Mouse (Mus musculus) midbrain, embryonic 12.5 days (tissue): ENCODE measurements around the gene Tsc22d1. TPM values are rescaled to one million over a fixed set of nuclear protein-coding genes. Genes with fewer than 3 reads are reported as not detected.

Experiments used
- ATAC-seq: fragments of 200-750 bp; cut with Nextera tagmentation; 2 replicates; pipeline ENCODE4 v1.8.0; 2017; ENCODE audit warnings: low read depth, moderate TSS enrichment, moderate library complexity; ENCODE audit not compliant: low FRiP score
- H3K27ac ChIP-seq: fragments of 300-500 bp; sonication (generic); replicated peaks from 2 replicates; pipeline ENCODE4 v1.5.1; 2016; ENCODE audit warnings: mild to moderate bottlenecking
- H3K27me3 ChIP-seq: fragments of 300-500 bp; sonication (generic); 2 replicates; pipeline ENCODE4 v1.6.1; 2016; ENCODE audit warnings: mild to moderate bottlenecking
- H3K36me3 ChIP-seq: fragments of 300-500 bp; sonication (generic); 2 replicates; pipeline ENCODE4 v1.6.1; 2016
- H3K4me1 ChIP-seq: fragments of 300-500 bp; sonication (generic); 2 replicates; pipeline ENCODE4 v1.6.1; 2016
- H3K4me2 ChIP-seq: fragments of 300-500 bp; sonication (generic); replicated peaks from 2 replicates; pipeline ENCODE4 v1.6.1; 2016; ENCODE audit warnings: mild to moderate bottlenecking, moderate library complexity
- H3K4me3 ChIP-seq: fragments of 300-500 bp; sonication (generic); 2 replicates; pipeline ENCODE4 v1.5.1; 2016; ENCODE audit warnings: mild to moderate bottlenecking
- H3K9ac ChIP-seq: fragments of 300-500 bp; sonication (generic); replicated peaks from 2 replicates; pipeline ENCODE4 v1.6.1; 2016; ENCODE audit warnings: mild to moderate bottlenecking, moderate library complexity
- H3K9me3 ChIP-seq: fragments of 300-500 bp; sonication (generic); 2 replicates; pipeline ENCODE4 v1.6.1; 2016; ENCODE audit warnings: mild to moderate bottlenecking
- WGBS: fragments of 180-500 bp; shearing (Covaris S2); methylation state at CpG from one replicate; pipeline ENCODE4 v1.1.7; 2016; 5-methylcytosine and 5-hydroxymethylcytosine counted together
- polyA plus RNA-seq: library from polyadenylated mRNA; unstranded; fragments of >200 nt; fragmentation: Nextera tagmentation; extraction: Ambion mirVana; gene quantifications from 2 replicates; pipeline ENCODE4 v1.2.1, GENCODE M21; 2016

Gene Tsc22d1
- polyA plus RNA-seq, result 436 and 539 TPM in 2 replicates

DNA sequence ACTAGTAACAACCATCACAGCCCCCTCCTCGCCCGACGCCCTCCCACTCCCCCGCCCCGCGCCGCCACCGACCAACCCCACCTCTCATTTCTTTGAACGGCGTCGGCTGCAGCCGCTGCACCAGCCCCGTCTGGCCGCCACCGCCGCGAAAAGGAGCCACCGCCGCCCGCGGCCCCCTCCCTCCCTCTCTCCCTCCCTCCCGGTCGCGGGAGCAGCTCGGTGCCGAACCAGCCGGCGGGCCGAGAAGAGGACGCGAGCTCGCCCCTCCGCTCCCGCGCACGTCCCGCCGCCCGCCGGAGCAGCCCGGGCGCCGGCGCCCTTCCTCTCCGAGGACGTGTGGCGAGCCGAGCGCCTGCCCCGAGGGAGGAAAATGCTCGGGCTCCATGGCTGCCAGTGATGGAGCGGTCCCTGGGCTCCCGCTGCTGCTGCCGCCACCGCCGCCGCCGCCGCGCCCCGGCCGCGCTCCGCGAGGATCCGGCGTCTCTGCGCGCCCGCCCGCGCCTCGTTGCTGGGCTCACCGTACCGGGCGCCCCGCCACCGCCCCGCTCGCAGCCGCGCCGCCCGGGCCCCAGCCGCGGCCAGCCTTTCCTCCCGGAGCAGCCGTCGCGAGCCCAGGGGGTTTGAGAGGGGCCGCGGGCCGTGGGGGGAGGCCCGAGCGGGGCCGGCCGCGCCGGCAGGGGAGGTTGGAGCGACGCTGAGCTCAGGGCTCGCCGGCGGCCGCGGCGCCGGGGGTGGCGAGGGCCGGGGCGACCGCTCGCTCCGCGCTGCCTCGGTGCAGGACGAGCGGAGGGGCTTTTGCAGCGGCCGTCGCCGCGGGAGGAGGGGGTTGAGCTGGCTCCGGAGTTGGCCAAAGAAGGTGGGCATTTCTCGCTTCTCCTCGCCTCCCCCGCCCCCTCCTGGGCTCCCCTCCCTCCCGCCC lies at the start of gene Tsc22d1:
Gene Tsc22d1, plus strand, starts transcription at position 100 of the 919 bp plus-strand sequence.
- Histone ChIP-seq H3K4me3 (peak within 1 kb of the TSS; percentile 100), H3K4me1 (peaks cover 47% of the 10 kb centered on the region), H3K27me3 (no peaks in the 10 kb centered on the region), H3K27ac (peak within 1 kb of the TSS; percentile 100), H3K36me3 (peaks cover 26% of the 10 kb centered on the region), H3K4me2 (peak within 1 kb of the TSS; percentile 90), H3K9ac (peak within 1 kb of the TSS; percentile 100), H3K9me3 (no peaks in the 10 kb centered on the region)
- under 1% methylated on average over 68 of the region's 128 CpGs for WGBS
- peak; percentile 1 for ATAC-seq

DNA sequence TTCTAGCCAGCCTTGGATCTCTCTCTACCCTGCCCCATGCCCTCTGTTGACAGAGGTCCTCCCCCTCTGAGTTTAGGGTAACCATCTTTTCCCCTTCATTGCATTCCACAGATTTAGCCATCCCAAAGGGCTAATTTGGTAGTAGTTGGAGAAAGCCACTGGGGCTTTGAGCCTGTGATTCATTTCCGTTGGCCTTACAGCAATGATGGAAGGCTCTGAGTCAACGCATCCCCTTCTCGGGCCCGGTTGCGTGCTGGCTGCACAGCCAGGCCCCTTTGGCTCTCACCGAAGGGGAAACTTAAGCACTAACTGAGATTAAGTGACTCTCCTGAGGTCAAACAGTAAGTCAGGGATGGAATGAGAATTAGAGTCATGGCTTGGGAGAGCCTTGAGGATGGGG lies 41.1 kb upstream of the Tsc22d1 start:
- Histone ChIP-seq H3K36me3 (no peaks in the 10 kb centered on the region), H3K4me2 (no peak overlapping the region), H3K9ac (no peak overlapping the region), H3K4me3 (no peak overlapping the region), H3K9me3 (no peaks in the 10 kb centered on the region), H3K27ac (no peak overlapping the region), H3K27me3 (0 out of 2 replicates have a peak, but pooled peaks cover 5% of the 10 kb centered on the region), H3K4me1 (no peaks in the 10 kb centered on the region)
- 92% methylated on average over 6 of the region's 6 CpGs for WGBS
- ATAC-seq, result no peak

DNA sequence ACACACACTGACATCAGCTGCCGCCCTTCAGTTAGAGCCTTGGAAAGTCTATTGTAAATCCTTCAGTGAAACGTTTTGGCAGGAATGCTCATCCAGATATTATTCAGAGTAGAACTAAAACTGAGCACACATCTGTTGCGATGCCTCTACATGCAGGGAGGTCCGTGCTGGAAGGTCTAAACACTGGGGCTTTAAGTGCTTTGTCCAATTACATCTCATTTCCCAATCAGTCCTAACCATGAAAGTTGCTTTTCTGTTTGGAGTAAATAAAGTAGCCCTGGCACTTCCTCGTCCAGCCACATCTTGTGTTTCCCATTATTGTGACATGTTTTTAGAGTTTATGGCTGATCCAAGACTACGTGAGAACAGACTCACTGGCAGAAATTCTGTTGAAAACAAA lies 40.2 kb upstream of the Tsc22d1 start:
- H3K4me3 ChIP-seq, result no peak overlapping the region
- H3K36me3 ChIP-seq, result no peaks in the 10 kb centered on the region
- H3K4me1 ChIP-seq, result no peaks in the 10 kb centered on the region
- ATAC-seq, result no peak
- H3K27ac ChIP-seq, result no peak overlapping the region
- H3K9me3 ChIP-seq, result no peaks in the 10 kb centered on the region
- H3K27me3 ChIP-seq, result 0 out of 2 replicates have a peak, but pooled peaks cover 5% of the 10 kb centered on the region
- no peak overlapping the region for H3K4me2 ChIP-seq
- WGBS, result 85% methylated on average over 6 of the region's 6 CpGs
- no peak overlapping the region for H3K9ac ChIP-seq

DNA sequence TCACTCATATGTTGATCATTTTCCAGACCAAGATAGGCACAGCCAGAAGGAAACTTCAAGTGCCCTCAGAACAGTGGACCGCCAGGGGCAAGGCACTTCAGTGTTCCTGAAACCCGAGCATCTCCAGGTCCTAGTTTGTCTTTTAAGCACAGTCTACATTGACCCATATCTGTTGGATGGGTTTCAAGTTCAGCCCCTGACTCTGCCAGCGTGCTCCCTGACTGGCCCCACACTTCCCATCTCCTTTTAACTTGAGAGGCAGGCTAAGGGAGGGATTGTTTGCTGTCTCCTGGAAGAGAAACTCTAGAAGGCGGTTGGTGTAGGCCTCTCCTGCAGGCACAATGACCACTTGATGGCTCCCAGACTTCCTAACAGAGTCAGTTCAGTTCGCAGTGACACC lies 38.2 kb upstream of the Tsc22d1 start:
- 90% methylated on average over 5 of the region's 5 CpGs for WGBS
- H3K9me3 ChIP-seq, result no peaks in the 10 kb centered on the region
- no peak for ATAC-seq

DNA sequence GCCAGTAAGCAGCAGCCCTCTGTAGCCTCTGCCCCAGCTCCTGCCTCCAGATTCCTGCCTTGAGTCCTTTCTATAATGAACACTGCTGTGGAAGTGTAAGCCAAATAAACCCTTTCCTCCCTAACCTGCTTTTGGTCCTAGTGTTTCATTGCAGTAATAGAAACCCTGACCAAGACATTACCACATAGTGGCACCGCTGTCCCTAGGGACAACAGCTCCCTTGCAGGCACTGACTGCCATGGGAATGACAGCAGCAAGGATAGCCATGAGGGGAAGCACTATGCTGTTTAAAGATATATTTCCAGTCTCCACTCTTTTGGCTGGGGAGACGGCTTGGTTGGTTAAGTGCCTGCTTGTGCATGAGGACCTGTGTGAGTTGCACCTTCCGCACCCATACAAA lies 35.4 kb upstream of the Tsc22d1 start:
- no peak for ATAC-seq
- Histone ChIP-seq H3K4me3 (no peak overlapping the region), H3K4me1 (no peaks in the 10 kb centered on the region), H3K27ac (no peak overlapping the region), H3K9me3 (no peaks in the 10 kb centered on the region), H3K4me2 (no peak overlapping the region), H3K9ac (no peak overlapping the region), H3K27me3 (0 out of 2 replicates have a peak, but pooled peaks cover 5% of the 10 kb centered on the region), H3K36me3 (no peaks in the 10 kb centered on the region)
- WGBS, result 96% methylated on average over 3 of the region's 3 CpGs

More for the DNA sequence above, 38.2 kb upstream of the Tsc22d1 start:
- Histone ChIP-seq H3K4me3 (no peak overlapping the region), H3K27ac (no peak overlapping the region), H3K9ac (no peak overlapping the region), H3K4me2 (no peak overlapping the region), H3K36me3 (no peaks in the 10 kb centered on the region), H3K4me1 (no peaks in the 10 kb centered on the region), H3K27me3 (0 out of 2 replicates have a peak, but pooled peaks cover 5% of the 10 kb centered on the region)

DNA sequence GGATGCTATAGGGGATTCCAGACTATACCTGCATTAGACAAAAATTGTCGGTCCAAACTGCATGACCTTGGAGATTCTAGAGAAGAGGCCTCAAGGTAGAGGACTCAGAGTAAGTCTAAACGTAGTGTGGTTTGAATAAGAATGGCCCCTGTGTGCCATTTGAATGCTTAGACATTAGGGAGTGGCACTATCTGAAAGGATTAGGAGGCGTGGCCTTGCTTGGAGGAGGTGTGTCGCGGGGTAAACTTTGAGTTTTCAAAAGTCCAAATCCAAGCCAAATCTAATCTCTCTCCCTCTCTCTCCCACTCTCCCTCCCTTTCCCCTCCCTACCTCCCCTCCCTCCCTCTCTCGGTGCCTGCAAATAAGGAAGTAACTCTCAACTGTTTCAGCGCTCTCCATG lies 26.7 kb upstream of the Tsc22d1 start:
- no peak for ATAC-seq
- Histone ChIP-seq H3K27me3 (no peaks in the 10 kb centered on the region), H3K27ac (no peak overlapping the region), H3K9me3 (no peaks in the 10 kb centered on the region), H3K4me3 (no peak overlapping the region), H3K4me2 (no peak overlapping the region), H3K4me1 (no peaks in the 10 kb centered on the region), H3K9ac (no peak overlapping the region), H3K36me3 (no peaks in the 10 kb centered on the region)
- 75% methylated on average over 7 of the region's 7 CpGs for WGBS

DNA sequence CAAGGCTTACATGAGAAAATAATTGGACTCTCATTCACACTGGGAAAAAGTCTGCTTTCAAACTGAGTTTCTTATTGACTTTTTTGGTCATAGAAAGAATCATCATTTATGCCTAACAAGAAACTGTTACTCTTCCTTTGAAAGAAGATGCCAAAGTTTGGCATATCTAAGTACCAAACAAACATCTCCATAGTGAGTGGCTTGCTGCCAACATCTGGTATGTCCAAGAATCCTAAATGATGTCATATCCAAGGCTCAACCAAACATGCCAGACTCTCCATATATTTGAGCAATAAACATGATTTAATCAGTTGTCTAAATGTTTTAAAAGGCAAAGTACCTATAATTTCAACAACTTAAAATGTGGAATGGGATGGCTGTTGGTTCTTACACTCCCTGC lies 16.5 kb upstream of the Tsc22d1 start:
- Histone ChIP-seq H3K4me1 (no peaks in the 10 kb centered on the region), H3K27me3 (no peaks in the 10 kb centered on the region), H3K4me3 (no peak overlapping the region), H3K4me2 (no peak overlapping the region), H3K27ac (no peak overlapping the region), H3K9me3 (no peaks in the 10 kb centered on the region), H3K36me3 (no peaks in the 10 kb centered on the region), H3K9ac (no peak overlapping the region)
- ATAC-seq, result no peak

DNA sequence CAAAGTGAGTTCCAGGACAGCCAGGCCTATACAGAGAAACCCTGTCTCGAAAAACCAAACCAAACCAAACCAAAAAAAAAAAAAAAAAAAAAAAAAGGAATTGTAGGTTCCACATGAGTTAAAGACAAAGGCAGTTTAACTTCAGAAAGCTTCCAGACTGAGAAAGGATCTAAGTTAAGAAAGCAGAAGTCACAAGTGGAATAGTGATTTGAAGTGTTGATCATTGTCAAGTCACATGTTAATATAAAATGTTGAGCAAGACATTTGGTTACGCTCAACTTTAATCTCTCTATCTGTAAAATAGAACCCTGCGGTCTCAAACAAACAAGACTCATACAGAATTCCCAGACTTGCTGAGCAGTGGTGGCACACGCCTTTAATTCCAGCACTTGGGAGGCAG lies 12.2 kb upstream of the Tsc22d1 start:
- no peak overlapping the region for H3K4me3 ChIP-seq

DNA sequence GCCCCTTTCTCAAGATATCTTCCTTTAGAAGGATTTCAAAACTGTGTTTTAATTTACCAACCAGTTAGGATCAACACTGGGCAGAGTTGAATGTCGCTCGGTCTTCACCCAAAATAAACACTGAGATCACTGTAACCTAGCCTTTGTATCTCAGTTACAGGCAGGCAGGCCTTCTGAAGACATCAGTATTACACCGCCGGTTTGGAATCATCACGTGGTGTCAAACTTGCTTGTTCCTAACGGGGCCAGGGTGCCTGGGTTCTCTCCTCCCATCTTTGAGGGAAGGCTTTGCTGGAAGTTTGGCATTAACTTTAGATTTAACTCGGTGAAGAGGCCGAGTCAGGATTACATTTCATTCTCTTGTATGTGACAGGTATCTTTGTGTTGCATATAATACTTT lies 5.7 kb upstream of the Tsc22d1 start:
- no peak overlapping the region for H3K27ac ChIP-seq

More for the DNA sequence above, 12.2 kb upstream of the Tsc22d1 start:
- H3K27me3 ChIP-seq, result no peaks in the 10 kb centered on the region
- H3K9ac ChIP-seq, result no peak overlapping the region
- ATAC-seq, result no peak
- H3K4me1 ChIP-seq, result no peaks in the 10 kb centered on the region
- H3K4me2 ChIP-seq, result no peak overlapping the region
- no peaks in the 10 kb centered on the region for H3K9me3 ChIP-seq
- no peaks in the 10 kb centered on the region for H3K36me3 ChIP-seq
- WGBS, result 94% methylated on average over 4 of the region's 4 CpGs
- no peak overlapping the region for H3K27ac ChIP-seq

DNA sequence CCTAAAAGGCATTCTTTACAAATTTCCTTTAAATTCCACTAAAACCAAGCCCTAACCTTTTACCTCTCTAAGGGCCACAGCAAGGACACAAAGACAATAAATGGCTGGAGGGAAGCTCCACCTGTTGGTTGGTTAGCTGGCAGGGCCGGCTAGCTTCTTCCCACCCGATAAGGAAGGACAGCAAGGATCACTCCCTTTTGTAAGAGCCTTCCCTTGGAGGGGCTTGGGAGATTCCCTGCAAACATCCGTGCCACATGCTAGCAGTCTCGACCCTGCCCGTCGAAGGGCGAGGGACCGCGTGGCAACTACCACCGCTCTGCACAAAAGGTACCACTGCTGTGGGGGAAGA lies 1.0 kb upstream of the Tsc22d1 start:
- no peaks in the 10 kb centered on the region for H3K9me3 ChIP-seq
- H3K27ac ChIP-seq, result peak overlapping the region; percentile 100
- H3K4me1 ChIP-seq, result peaks cover 37% of the 10 kb centered on the region
- H3K4me3 ChIP-seq, result peak overlapping the region; percentile 100
- H3K36me3 ChIP-seq, result peaks cover 23% of the 10 kb centered on the region
- whole genome bisulfite sequencing, result 2% methylated on average over 10 of the region's 10 CpGs
- no peak; the same call in 1 of the 2 replicates for ATAC-seq
- peak overlapping the region; percentile 90 for H3K4me2 ChIP-seq
- peak overlapping the region; percentile 75 for H3K9ac ChIP-seq
- H3K27me3 ChIP-seq, result no peaks in the 10 kb centered on the region

More for the DNA sequence above, 5.7 kb upstream of the Tsc22d1 start:
- ATAC-seq, result no peak
- no peaks in the 10 kb centered on the region for H3K36me3 ChIP-seq
- 69% methylated on average over 8 of the region's 8 CpGs for WGBS
- no peak overlapping the region for H3K4me3 ChIP-seq
- H3K4me1 ChIP-seq, result peaks cover 11% of the 10 kb centered on the region; the same call in 1 of the 2 replicates
- H3K4me2 ChIP-seq, result no peak overlapping the region
- no peaks in the 10 kb centered on the region for H3K9me3 ChIP-seq
- no peaks in the 10 kb centered on the region for H3K27me3 ChIP-seq
- H3K9ac ChIP-seq, result no peak overlapping the region

DNA sequence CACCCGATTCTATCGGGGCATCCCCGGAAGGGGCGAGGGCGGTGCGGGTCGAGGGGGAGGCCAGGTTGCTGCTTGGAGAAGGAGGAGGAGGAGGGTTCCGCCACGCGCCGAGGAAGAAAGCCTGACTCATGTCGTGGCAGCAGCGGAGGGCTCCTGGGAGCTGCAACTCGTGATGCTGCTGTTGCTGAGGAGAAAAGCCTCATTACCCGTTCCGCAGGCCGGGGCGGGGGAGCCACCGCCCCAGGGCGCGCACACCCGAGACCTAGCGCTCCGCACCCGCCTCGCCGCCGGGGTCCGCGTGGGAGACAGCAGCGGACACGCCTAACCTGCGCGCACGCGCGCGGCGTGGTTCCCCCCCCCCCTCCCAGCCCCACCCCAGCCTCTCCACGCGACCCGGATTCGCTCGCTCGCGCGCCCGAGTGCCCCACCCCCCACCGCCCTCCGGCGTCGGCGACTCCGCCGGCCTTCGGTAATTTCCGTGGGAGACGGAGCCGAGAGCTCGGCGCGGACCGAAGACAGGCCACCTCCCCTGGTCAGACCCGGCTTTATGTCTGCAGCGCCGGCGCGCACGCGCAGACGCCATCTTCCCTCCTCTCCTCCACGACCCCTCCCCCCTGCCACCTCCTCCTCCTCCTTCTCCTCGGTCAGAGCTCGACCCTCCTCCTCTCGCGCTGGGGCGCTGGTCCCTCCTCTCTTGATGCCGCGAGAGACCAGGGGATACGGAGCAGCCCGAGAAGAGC lies 469 bp upstream of the Tsc22d1 start:
- peak overlapping the region; percentile 100 for H3K9ac ChIP-seq
- no peaks in the 10 kb centered on the region for H3K27me3 ChIP-seq
- H3K4me1 ChIP-seq, result peaks cover 42% of the 10 kb centered on the region
- peaks cover 26% of the 10 kb centered on the region for H3K36me3 ChIP-seq
- peak; percentile 95 for ATAC-seq
- 1% methylated on average over 60 of the region's 81 CpGs for WGBS
- H3K4me2 ChIP-seq, result peak overlapping the region; percentile 90
- H3K27ac ChIP-seq, result peak overlapping the region; percentile 100
- no peaks in the 10 kb centered on the region for H3K9me3 ChIP-seq
- peak overlapping the region; percentile 100 for H3K4me3 ChIP-seq

DNA sequence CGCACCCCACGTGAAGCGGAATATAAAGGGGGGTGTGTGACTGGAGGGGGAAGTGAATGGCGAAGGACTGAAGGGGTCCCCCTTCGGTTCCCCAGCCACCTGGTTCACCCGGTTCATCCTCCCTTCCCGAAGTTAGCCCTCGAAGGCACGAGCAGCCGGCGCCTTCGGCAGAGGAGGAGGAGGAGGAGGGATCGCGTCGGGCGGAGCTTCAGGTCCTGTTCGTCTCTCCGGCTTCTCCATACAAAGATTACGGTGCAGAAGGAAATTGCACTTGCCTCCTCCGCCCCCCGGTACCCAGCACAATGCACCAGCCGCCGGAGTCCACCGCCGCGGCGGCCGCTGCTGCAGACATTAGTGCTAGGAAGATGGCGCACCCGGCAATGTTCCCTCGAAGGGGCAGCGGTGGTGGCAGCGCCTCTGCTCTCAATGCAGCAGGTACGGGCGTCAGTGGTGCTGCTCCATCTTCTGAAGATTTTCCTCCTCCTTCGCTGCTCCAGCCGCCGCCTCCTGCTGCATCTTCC lies 1.1 kb downstream of the Tsc22d1 start:
- no peaks in the 10 kb centered on the region for H3K9me3 ChIP-seq
- peak overlapping the region; percentile 100 for H3K9ac ChIP-seq
- peak overlapping the region; percentile 100 for H3K4me3 ChIP-seq
- peaks cover 26% of the 10 kb centered on the region for H3K36me3 ChIP-seq
- peak overlapping the region; percentile 100 for H3K27ac ChIP-seq
- peak; percentile 5 for ATAC-seq
- H3K27me3 ChIP-seq, result no peaks in the 10 kb centered on the region
- under 1% methylated on average over 32 of the region's 38 CpGs for WGBS
- H3K4me2 ChIP-seq, result peak overlapping the region; percentile 90
- H3K4me1 ChIP-seq, result peaks cover 51% of the 10 kb centered on the region
